Mouse (Mus musculus) lung, embryonic 16.5 days (tissue): ENCODE measurements around the gene Fam214a. TPM values are rescaled to one million over a fixed set of nuclear protein-coding genes. Genes with fewer than 3 reads are reported as not detected.
"Not testable (repeated sequence)": the region's sequence is repeated elsewhere in the genome, so short reads cannot be mapped to it uniquely, and the experiment has no call there.

ENCODE experiments used
- ATAC-seq: fragments of 200-750 bp; cut with Nextera tagmentation; 2 replicates; pipeline ENCODE4 v1.8.0; 2017; ENCODE audit warnings: low read depth, mild to moderate bottlenecking, moderate library complexity
- H3K27ac ChIP-seq: fragments of 300-500 bp; sonication (generic); 2 replicates; pipeline ENCODE4 v1.5.1; 2014; ENCODE audit warnings: mild to moderate bottlenecking, control low read depth, low read length
- H3K27me3 ChIP-seq: fragments of 300-500 bp; sonication (generic); 2 replicates; pipeline ENCODE4 v1.6.1; 2014; ENCODE audit warnings: low read depth, low read length, mixed read lengths; ENCODE audit not compliant: control insufficient read depth, insufficient read depth
- H3K36me3 ChIP-seq: fragments of 300-500 bp; sonication (generic); 2 replicates; pipeline ENCODE4 v1.6.1; 2014; ENCODE audit warnings: low read length; ENCODE audit not compliant: control insufficient read depth, insufficient read depth
- H3K4me1 ChIP-seq: fragments of 300-500 bp; sonication (generic); replicated peaks from 2 replicates; pipeline ENCODE4 v1.6.1; 2014; ENCODE audit warnings: low read length, mixed read lengths; ENCODE audit not compliant: control insufficient read depth, insufficient read depth
- H3K4me2 ChIP-seq: fragments of 300-500 bp; sonication (generic); 2 replicates; pipeline ENCODE4 v1.6.1; 2014; ENCODE audit warnings: low read depth, low read length, control low read depth
- H3K4me3 ChIP-seq: fragments of 300-500 bp; sonication (generic); 2 replicates; pipeline ENCODE4 v1.5.1; 2014; ENCODE audit warnings: mild to moderate bottlenecking, low read length, control low read depth
- H3K9ac ChIP-seq: fragments of 300-500 bp; sonication (generic); 2 replicates; pipeline ENCODE4 v1.6.1; 2014; ENCODE audit warnings: low read length, control low read depth
- H3K9me3 ChIP-seq: fragments of 300-500 bp; sonication (generic); 2 replicates; pipeline ENCODE4 v1.6.1; 2016; ENCODE audit warnings: low read length; ENCODE audit not compliant: control insufficient read depth
- WGBS: fragments of 180-500 bp; shearing (Covaris S2); extraction: QIAGEN DNeasy Blood & Tissue Kit; methylation state at CpG from one replicate; pipeline ENCODE4 v1.1.7; 2014; 5-methylcytosine and 5-hydroxymethylcytosine counted together
- polyA plus RNA-seq: library from polyadenylated mRNA; unstranded; fragments of >200 nt; fragmentation: Nextera tagmentation; extraction: Ambion mirVana; gene quantifications from 2 replicates; pipeline ENCODE4 v1.2.1, GENCODE M21; 2015

The Fam214a gene
- polyA plus RNA-seq, 1 experiment from 2014 or later = 12.1 TPM

- 76% methylated on average over 1 of the region's 1 CpGs for WGBS
- ATAC-seq, H3K4me3 ChIP-seq, H3K4me1 ChIP-seq, H3K27me3 ChIP-seq, H3K27ac ChIP-seq, H3K9ac ChIP-seq, H3K36me3 ChIP-seq, H3K9me3 ChIP-seq, H3K4me2 ChIP-seq: not testable (repeated sequence)
Measured at GRCm38 (mm10) chr9:74982722-74983121, 30.0 kb downstream of the Fam214a start.

- H3K27me3 ChIP-seq = no peaks in the 10 kb centered on the region
- H3K9me3 ChIP-seq = no peaks in the 10 kb centered on the region
- H3K36me3 ChIP-seq = no peaks in the 10 kb centered on the region
- no peak overlapping the region for H3K4me3 ChIP-seq
- WGBS = 84% methylated on average over 14 of the region's 14 CpGs
- no peaks in the 10 kb centered on the region for H3K4me1 ChIP-seq
- H3K4me2 ChIP-seq = no peak overlapping the region
- no peak overlapping the region for H3K27ac ChIP-seq
- no peak for ATAC-seq
- H3K9ac ChIP-seq = no peak overlapping the region
Measured at GRCm38 (mm10) chr9:74985173-74985715, 32.6 kb downstream of the Fam214a start.

GRCm38 (mm10) chr9:74985770-74986169 is 33.1 kb downstream of the Fam214a start:
- H3K4me1 ChIP-seq = no peaks in the 10 kb centered on the region
- no peaks in the 10 kb centered on the region for H3K36me3 ChIP-seq
- no peak overlapping the region for H3K4me2 ChIP-seq
- H3K4me3 ChIP-seq = no peak overlapping the region
- no peaks in the 10 kb centered on the region for H3K9me3 ChIP-seq
- H3K27me3 ChIP-seq = no peaks in the 10 kb centered on the region
- no peak for ATAC-seq
- no peak overlapping the region for H3K27ac ChIP-seq
- no peak overlapping the region for H3K9ac ChIP-seq
- WGBS = 56% methylated on average over 2 of the region's 2 CpGs

- Histone ChIP-seq H3K4me2 (no peak overlapping the region), H3K9me3 (no peaks in the 10 kb centered on the region), H3K36me3 (no peaks in the 10 kb centered on the region), H3K9ac (no peak overlapping the region), H3K4me3 (no peak overlapping the region), H3K27ac (no peak overlapping the region), H3K27me3 (no peaks in the 10 kb centered on the region), H3K4me1 (no peaks in the 10 kb centered on the region)
- 84% methylated on average over 7 of the region's 7 CpGs for WGBS
- no peak for ATAC-seq
Measured at GRCm38 (mm10) chr9:74988893-74989460, 36.3 kb downstream of the Fam214a start.

- Histone ChIP-seq H3K27ac (no peak overlapping the region), H3K9ac (no peak overlapping the region), H3K4me2 (no peak overlapping the region), H3K27me3 (no peaks in the 10 kb centered on the region), H3K4me3 (no peak overlapping the region), H3K4me1 (no peaks in the 10 kb centered on the region), H3K36me3 (no peaks in the 10 kb centered on the region), H3K9me3 (no peaks in the 10 kb centered on the region)
- ATAC-seq = no peak
- WGBS = 77% methylated on average over 2 of the region's 2 CpGs
Measured at GRCm38 (mm10) chr9:74989990-74990389, 37.3 kb downstream of the Fam214a start.

GRCm38 (mm10) chr9:74994611-74995257 is 42.0 kb downstream of the Fam214a start:
- Histone ChIP-seq H3K4me3 (no peak overlapping the region), H3K27me3 (no peaks in the 10 kb centered on the region), H3K27ac (no peak overlapping the region), H3K36me3 (no peaks in the 10 kb centered on the region), H3K9me3 (no peaks in the 10 kb centered on the region), H3K9ac (no peak overlapping the region), H3K4me2 (no peak overlapping the region), H3K4me1 (no peaks in the 10 kb centered on the region; the same call in 1 of the 2 replicates)
- WGBS = 80% methylated on average over 10 of the region's 10 CpGs
- ATAC-seq = no peak

GRCm38 (mm10) chr9:74996349-74996748 is 43.7 kb downstream of the Fam214a start:
- no peak overlapping the region for H3K4me3 ChIP-seq
- H3K36me3 ChIP-seq = no peaks in the 10 kb centered on the region
- H3K4me1 ChIP-seq = peaks cover 4% of the 10 kb centered on the region
- H3K27ac ChIP-seq = no peak overlapping the region
- H3K9ac ChIP-seq = no peak overlapping the region
- H3K4me2 ChIP-seq = no peak overlapping the region
- no peak for ATAC-seq
- H3K27me3 ChIP-seq = no peaks in the 10 kb centered on the region
- 61% methylated on average over 2 of the region's 2 CpGs for WGBS
- no peaks in the 10 kb centered on the region for H3K9me3 ChIP-seq

- Histone ChIP-seq H3K9me3 (no peaks in the 10 kb centered on the region), H3K27me3 (no peaks in the 10 kb centered on the region), H3K4me2 (no peak overlapping the region), H3K27ac (no peak overlapping the region), H3K36me3 (no peaks in the 10 kb centered on the region), H3K4me1 (peaks cover 14% of the 10 kb centered on the region), H3K4me3 (no peak overlapping the region), H3K9ac (no peak overlapping the region)
- ATAC-seq = no peak
Measured at GRCm38 (mm10) chr9:74997976-74998375, 45.3 kb downstream of the Fam214a start.

- no peak overlapping the region for H3K4me2 ChIP-seq
- WGBS = 65% methylated on average over 6 of the region's 6 CpGs
- no peak overlapping the region for H3K9ac ChIP-seq
Measured at GRCm38 (mm10) chr9:75001006-75001405, 48.3 kb downstream of the Fam214a start.

More at GRCm38 (mm10) chr9:75001006-75001405, 48.3 kb downstream of the Fam214a start:
- Histone ChIP-seq H3K4me3 (no peak overlapping the region), H3K4me1 (peaks cover 14% of the 10 kb centered on the region), H3K9me3 (no peaks in the 10 kb centered on the region), H3K27ac (peak overlapping the region; percentile 53), H3K27me3 (no peaks in the 10 kb centered on the region), H3K36me3 (no peaks in the 10 kb centered on the region)
- 0 out of 2 replicates have a peak, but pooled peaks have one; percentile 23 for ATAC-seq
